Comparison of ENCODE assay signal across 13 mouse cellular contexts in the genomic region with DNA sequence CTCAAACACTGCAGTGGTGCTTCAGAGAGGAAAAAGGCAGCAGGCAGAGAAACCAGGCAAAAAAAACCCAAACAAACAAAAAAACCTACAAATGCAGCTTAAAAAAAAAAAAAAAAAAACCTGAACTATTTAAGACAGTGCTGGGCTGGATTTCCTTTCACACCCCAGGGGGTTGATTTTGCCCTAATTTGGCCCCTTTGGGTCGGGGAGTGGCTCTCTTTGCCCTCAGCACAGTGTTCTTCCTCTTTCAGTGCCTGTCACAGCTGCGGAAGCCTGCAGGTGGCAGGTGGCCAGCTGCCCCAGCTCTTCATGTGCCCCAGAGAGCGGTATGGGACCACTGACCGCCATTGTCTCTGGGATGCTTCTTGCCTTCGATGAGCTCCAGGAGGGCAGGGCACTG. TPM values are rescaled to one million over a fixed set of nuclear protein-coding genes. Genes with fewer than 3 reads are reported as not detected.
DNase-seq lines count a peak whose midpoint lies in the region; ATAC-seq and TF ChIP-seq lines count a peak whose summit lies in the region.
"Had no signal": no experiment of that assay in that cellular context is flagged by ENCODE, and none has a peak within 500 bp of the region (broad histone marks: within the 10 kb centered on the region; RNA-seq: fewer than 3 reads in every experiment).

No protein-coding gene starts in this region.

- H3K4me3 ChIP-seq in gastrocnemius, adult 2 months: no peak overlapping the region; the same call in 1 of the 2 replicates
- H3K4me3 ChIP-seq in midbrain, embryonic 13.5 days (replicated peaks): no peak overlapping the region
- H3K4me3 ChIP-seq in midbrain, embryonic 14.5 days (replicated peaks; ENCODE audit: low read depth, low read length): no peak overlapping the region
- H3K4me3 ChIP-seq: liver, embryonic 13.5 days had no signal

- peak overlapping the region; percentile 98 for H3K27ac ChIP-seq in gastrocnemius, adult 2 months
- no peak overlapping the region for H3K27ac ChIP-seq in midbrain, embryonic 13.5 days
- no peak overlapping the region for H3K27ac ChIP-seq in midbrain, embryonic 14.5 days (replicated peaks; ENCODE audit: low read depth, low read length)
- H3K27ac ChIP-seq: liver, embryonic 13.5 days had no signal

- H3K4me2 ChIP-seq in midbrain, embryonic 13.5 days (replicated peaks): no peak overlapping the region
- no peak overlapping the region for H3K4me2 ChIP-seq in midbrain, embryonic 14.5 days (ENCODE audit: low read length)
- H3K4me2 ChIP-seq: liver, embryonic 13.5 days had no signal

- intact Hi-C loops in gastrocnemius, adult 2 months (cut with DNase I): loop anchor here (2.0 kb wide), 1 partner anchor 19 kb away; no protein-coding TSS in a partner anchor
- intact Hi-C loops in gastrocnemius, postnatal 36 days (cut with DNase I): no loop called here

- peaks cover 19% of the 10 kb centered on the region; the same call in 1 of the 2 replicates for H3K36me3 ChIP-seq in midbrain, embryonic 13.5 days
- H3K36me3 ChIP-seq in midbrain, embryonic 14.5 days (ENCODE audit: control insufficient read depth, insufficient read depth, low read length): 0 out of 2 replicates have a peak, but pooled peaks cover 3% of the 10 kb centered on the region
- H3K36me3 ChIP-seq: liver, embryonic 13.5 days had no signal

- WGBS in midbrain, embryonic 13.5 days: 60% methylated on average over 5 of the region's 5 CpGs
- 52% methylated on average over 5 of the region's 5 CpGs for WGBS in midbrain, embryonic 14.5 days

- peak; percentile 56 for DNase-seq in gastrocnemius, adult 2 months
- DNase-seq in gastrocnemius, postnatal 36 days: no peak
- DNase-seq in midbrain, embryonic 14.5 days: no peak
- DNase-seq in spleen, adult 18-20 months: peak; percentile 74 to 79
- no peak for DNase-seq in right cerebral cortex, postnatal 14 days
- DNase-seq in ovary, postnatal 36 days (ENCODE audit: low spot score): no peak
- DNase-seq in kidney, adult 11 months: no peak
- DNase-seq: liver, embryonic 13.5 days had no signal

- no peaks in the 10 kb centered on the region for H3K27me3 ChIP-seq in midbrain, embryonic 13.5 days
- no peaks in the 10 kb centered on the region for H3K27me3 ChIP-seq in midbrain, embryonic 14.5 days (ENCODE audit: control insufficient read depth, insufficient read depth, low read length)

- TF ChIP-seq CTCF in gastrocnemius, adult 2 months (IDR thresholded peaks at IDR 0.05): no peak

- H3K4me1 ChIP-seq in midbrain, embryonic 13.5 days (replicated peaks): peaks cover 26% of the 10 kb centered on the region
- H3K4me1 ChIP-seq in midbrain, embryonic 14.5 days (ENCODE audit: control insufficient read depth, insufficient read depth, low read length): peaks cover 4% of the 10 kb centered on the region; the same call in 1 of the 2 replicates

- H3K9me3 ChIP-seq in midbrain, embryonic 13.5 days: no peaks in the 10 kb centered on the region
- H3K9me3 ChIP-seq in midbrain, embryonic 14.5 days (ENCODE audit: control insufficient read depth, low read length): no peaks in the 10 kb centered on the region
- H3K9me3 ChIP-seq: liver, embryonic 13.5 days had no signal

- 0 out of 2 replicates have a peak overlapping the region, but pooled peaks have one; percentile 12 for H3K9ac ChIP-seq in midbrain, embryonic 13.5 days (replicated peaks)
- H3K9ac ChIP-seq in midbrain, embryonic 14.5 days (replicated peaks; ENCODE audit: low read length): no peak overlapping the region
- H3K9ac ChIP-seq: liver, embryonic 13.5 days had no signal

- ATAC-seq in midbrain, embryonic 13.5 days: no peak
- ATAC-seq in midbrain, embryonic 14.5 days (ENCODE audit: low FRiP score, low TSS enrichment): no peak
- ATAC-seq: intestine, embryonic 16.5 days; midbrain, embryonic 16.5 days had no signal

RNA-seq across cellular contexts. Expression of a gene that starts 6.7 kb away (rescaled TPM):
- total RNA-seq in gastrocnemius, adult 2 months (2021): 100 to 1,000 TPM; 168 to 172 TPM
- total RNA-seq in gastrocnemius, postnatal 36 days (2021): 100 to 1,000 TPM; 197 to 202 TPM
- 6.5 and 7.0 TPM in 2 replicates for polyA plus RNA-seq in midbrain, embryonic 13.5 days (2015; fragmentation: Nextera tagmentation; extraction: Ambion mirVana)
- 7.4 and 9.6 TPM in 2 replicates for polyA plus RNA-seq in midbrain, embryonic 14.5 days (2014; fragmentation: Nextera tagmentation; extraction: Ambion mirVana)

RNA-seq across cellular contexts. Expression of a gene that starts 21.9 kb away (rescaled TPM):
- not detected for total RNA-seq in gastrocnemius, adult 2 months (2021)
- total RNA-seq in gastrocnemius, postnatal 36 days (2021): not detected
- polyA plus RNA-seq in midbrain, embryonic 13.5 days (2015; fragmentation: Nextera tagmentation; extraction: Ambion mirVana): not detected in 2 replicates
- not detected in 2 replicates for polyA plus RNA-seq in midbrain, embryonic 14.5 days (2014; fragmentation: Nextera tagmentation; extraction: Ambion mirVana)
- polyA plus RNA-seq: C2C12; liver, embryonic 13.5 days; midbrain, embryonic 16.5 days had no signal

RNA-seq across cellular contexts. Expression of a gene that starts 52.4 kb away (rescaled TPM):
- total RNA-seq in gastrocnemius, adult 2 months (2021): not detected
- total RNA-seq in gastrocnemius, postnatal 36 days (2021): not detected
- polyA plus RNA-seq in midbrain, embryonic 13.5 days (2015; fragmentation: Nextera tagmentation; extraction: Ambion mirVana): not detected in 2 replicates
- not detected in 2 replicates for polyA plus RNA-seq in midbrain, embryonic 14.5 days (2014; fragmentation: Nextera tagmentation; extraction: Ambion mirVana)
- total RNA-seq: layer of hippocampus, postnatal 14 days had no signal
- polyA plus RNA-seq: C2C12; intestine, embryonic 16.5 days; liver, embryonic 13.5 days; midbrain, embryonic 16.5 days had no signal

RNA-seq across cellular contexts. Expression of a gene that starts 55.6 kb away (rescaled TPM):
- total RNA-seq in gastrocnemius, adult 2 months (2021): 1 to 10 TPM; 2.2 to 2.7 TPM
- total RNA-seq in gastrocnemius, postnatal 36 days (2021): 1 to 10 TPM; 1.7 to 1.9 TPM
- polyA plus RNA-seq in midbrain, embryonic 13.5 days (2015; fragmentation: Nextera tagmentation; extraction: Ambion mirVana): 37.1 and 38.4 TPM in 2 replicates
- 38.0 and 42.6 TPM in 2 replicates for polyA plus RNA-seq in midbrain, embryonic 14.5 days (2014; fragmentation: Nextera tagmentation; extraction: Ambion mirVana)

RNA-seq across cellular contexts. Expression of a gene that starts 55.8 kb away (rescaled TPM):
- total RNA-seq in gastrocnemius, adult 2 months (2021): 10 to 100 TPM; 46.1 to 51.7 TPM
- 10 to 100 TPM; 40.8 to 41.3 TPM for total RNA-seq in gastrocnemius, postnatal 36 days (2021)
- 237 and 269 TPM in 2 replicates for polyA plus RNA-seq in midbrain, embryonic 13.5 days (2015; fragmentation: Nextera tagmentation; extraction: Ambion mirVana)
- 246 and 249 TPM in 2 replicates for polyA plus RNA-seq in midbrain, embryonic 14.5 days (2014; fragmentation: Nextera tagmentation; extraction: Ambion mirVana)

Comparison
In these comparisons a context has a peak if more than half of its experiments do, and no peak if none do; other contexts are left out.
1. DNase-seq: peak in gastrocnemius, adult 2 months (single experiment) and spleen, adult 18-20 months (2 of 2); none in gastrocnemius, postnatal 36 days (0 of 2), midbrain, embryonic 14.5 days (single experiment), right cerebral cortex, postnatal 14 days (single experiment), ovary, postnatal 36 days (single experiment) and kidney, adult 11 months (single experiment).